Mouse (Mus musculus) right cerebral cortex, adult 2 months (tissue): ENCODE measurements around the gene Gigyf2.

Experiments used
- DNase-seq, 2 experiments: peaks; one replicate each; pipeline ENCODE4 v3.0.0; 2021 to 2022; ENCODE audit warnings: low spot score in 2 of 2

The Gigyf2 gene

DNA sequence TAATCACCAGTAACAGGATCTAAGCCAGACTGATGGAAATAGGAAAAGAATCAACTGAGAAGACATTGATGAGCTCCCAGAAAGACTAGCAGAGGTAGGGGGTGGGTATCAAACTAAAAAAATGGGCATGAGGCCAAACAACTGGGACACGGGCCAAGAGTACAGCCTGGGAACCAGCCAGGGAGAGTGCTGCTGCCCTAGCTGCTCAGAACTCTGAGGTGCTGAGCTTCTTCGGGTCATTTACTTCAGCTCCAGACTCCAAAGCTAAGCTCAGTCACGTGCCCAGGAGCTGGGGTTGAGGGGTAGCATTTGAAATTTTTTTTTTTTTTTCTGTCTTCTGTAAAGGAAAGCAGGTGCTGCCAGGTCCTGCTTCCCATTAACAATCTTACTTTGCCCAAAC, 10.1 kb upstream of the Gigyf2 start:
- peak; percentile 30 to 47 for DNase-seq

DNA sequence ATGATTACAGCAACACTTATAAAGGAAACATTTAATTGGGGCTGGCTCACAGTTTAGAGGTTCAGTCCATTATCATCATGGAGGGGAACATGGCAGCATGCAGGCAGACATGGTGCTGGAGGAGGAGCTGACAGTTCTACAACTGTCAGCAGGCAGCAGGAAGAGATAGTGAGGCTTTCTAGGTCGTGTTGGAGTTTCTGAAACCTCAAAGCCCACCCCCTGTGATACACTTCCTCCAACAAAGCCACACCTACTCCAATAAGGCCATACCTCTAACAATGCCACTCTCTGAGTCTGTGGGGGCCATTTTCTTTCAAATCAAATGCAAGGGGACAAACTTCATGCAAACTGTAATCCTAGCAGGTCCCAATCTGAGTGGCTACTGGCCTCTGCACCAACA, 5.7 kb upstream of the Gigyf2 start:
- no peak for DNase-seq

DNA sequence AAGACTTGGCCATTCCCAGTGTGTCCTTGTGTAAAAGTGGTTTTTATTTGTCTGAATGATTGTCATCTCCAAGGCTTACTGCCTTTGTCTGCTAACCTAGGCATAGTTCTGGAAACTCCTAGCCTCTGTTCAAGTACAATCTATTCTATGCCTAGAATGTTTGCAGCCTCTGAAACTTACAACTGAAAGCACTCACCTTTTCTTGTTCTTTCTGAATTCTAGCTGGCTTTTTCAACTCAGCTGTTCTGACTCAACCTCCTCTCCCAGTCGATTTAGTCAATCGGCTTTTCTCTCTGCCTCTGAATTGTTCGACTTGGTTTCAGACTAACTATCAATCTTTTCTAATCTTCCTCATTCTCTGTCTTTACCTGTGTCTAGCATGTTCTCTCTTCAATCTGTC, 4.0 kb upstream of the Gigyf2 start:
- DNase-seq, result no peak

DNA sequence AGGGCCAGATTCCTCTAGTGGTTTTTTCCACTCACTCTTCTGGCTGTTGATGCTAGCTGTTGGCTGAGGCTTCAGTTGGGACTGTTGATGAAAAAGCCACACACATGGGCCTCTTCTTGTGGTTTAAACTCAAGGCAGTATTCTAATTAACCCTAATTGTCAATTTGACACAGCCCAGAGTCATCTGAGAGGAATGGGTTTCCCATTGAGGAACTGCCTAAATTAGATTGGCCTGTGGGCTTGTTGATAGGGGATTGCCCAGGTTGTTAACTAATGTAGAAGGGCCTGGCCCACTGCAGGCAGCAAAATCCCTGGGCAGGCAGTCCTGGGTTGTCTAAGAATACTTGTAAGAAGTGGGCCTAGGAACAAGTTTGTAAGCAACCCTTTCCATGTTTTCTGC, 2.1 kb upstream of the Gigyf2 start:
- no peak for DNase-seq

DNA sequence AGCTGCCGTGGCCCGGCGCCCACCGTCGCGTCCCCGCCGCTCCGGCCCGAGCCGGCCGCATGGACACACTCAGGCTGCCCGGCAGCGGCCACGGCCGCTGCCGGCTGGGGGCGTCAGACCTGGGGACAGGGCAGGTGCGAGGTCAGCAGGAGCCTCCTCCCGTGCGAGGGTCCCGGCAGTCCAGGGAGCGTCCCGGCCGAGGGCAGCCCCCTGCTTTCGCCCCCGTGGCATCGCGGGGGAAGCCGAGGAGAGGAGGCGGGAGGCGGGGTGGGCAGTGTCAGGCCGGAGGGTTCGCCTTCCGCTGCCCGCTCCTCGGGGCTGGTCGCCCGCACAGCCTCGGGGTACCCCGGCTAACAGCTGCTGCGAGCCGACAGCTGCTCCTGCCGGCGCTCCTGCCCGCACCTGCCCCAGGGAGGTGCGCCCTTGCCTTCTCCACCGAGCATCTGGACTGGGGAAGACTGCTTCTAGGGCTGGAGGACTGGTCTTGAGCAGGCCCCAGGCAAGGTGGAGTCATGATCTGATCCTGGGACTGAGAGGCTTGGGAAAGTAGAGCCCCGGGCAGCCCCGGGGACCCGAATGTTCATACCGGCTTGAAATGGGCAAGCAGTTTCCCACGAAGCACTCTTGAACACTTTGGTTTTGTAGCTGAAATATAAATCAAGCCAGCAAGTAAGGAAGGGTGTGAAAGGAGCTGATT, 515 bp downstream of the Gigyf2 start:
- peak; percentile 23 to 32 for DNase-seq

DNA sequence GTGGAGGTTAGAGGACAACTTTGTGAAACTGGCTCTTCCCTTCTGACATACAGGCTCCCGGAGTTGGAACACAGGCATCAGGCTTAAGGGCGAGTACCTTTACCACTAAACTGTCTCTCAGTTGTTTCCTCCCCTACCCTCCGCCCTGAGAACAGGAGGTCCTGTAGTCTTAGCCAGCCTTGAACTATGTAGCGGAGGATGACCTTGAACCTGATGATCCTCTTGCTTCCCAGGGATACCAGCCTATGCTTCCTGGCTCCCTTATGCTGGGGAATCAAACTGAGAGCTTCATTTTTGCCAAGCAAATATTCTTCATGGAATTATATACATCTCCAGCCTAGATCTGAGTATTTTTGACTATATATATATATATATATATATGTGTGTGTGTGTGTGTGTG, 5.0 kb downstream of the Gigyf2 start:
- no peak for DNase-seq

DNA sequence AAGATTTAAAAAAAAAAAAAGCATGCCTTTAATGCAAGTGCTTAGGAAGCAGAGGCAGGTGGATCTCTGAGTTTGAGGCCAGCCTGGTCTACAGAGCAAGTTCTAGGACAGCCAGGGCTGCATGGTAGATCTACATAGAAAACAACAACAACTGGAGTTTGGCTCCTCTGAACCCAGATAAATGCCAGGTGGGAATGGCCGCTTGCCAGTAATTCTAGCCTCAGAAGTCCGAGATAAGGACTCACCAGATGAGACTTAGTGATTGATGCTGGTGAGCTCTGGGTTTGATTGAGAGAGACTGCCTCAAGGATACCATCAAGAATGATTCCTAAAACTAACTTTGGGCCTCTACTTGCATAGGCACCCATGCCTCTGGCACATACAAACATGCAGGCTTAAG, 23.8 kb downstream of the Gigyf2 start:
- no peak for DNase-seq

DNA sequence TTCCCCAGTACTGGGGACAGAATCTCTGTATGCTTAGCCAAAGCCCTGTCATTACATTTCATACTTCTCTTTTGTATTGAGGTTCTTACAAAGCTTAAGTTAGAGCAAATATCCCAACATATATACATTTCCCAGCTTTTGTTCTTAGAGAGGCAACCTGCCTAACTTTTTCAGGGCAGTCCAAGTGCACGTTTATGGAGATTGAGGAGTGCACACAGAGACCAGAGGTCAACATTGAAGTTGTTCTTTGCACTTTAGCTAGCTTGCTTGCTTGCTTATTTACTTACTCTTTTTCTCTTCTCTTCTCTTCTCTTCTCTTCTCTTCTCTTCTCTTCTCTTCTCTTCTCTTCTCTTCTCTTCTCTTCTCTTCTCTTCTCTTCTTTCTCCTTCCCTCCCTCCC, 33.5 kb downstream of the Gigyf2 start:
- DNase-seq, result no peak

DNA sequence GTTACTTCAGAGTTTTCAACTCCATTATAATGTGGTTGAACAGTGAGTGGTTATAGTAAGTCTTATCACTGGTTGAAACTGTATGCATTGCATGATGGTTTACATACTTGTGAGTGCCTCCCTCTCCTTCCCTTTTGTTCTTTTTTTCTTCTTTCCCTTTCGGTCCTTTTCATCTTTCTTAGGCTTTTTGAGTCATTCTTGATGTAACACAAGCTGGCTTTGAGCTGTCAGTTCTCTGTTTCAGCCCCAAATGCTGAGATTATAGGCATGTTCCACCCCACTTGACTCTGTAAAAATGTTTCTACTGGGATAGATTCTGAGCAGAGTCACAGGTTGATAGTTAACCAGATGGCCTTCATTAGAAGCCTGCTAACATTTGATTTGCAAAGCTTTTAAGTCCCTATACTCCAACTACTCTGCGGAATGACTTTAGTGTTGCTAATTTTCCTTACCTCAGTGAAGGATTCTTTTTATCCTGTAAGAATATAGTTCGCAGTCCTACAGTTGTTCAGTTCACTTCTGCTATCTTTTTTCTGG, 51.3 kb downstream of the Gigyf2 start:
- DNase-seq, result no peak

DNA sequence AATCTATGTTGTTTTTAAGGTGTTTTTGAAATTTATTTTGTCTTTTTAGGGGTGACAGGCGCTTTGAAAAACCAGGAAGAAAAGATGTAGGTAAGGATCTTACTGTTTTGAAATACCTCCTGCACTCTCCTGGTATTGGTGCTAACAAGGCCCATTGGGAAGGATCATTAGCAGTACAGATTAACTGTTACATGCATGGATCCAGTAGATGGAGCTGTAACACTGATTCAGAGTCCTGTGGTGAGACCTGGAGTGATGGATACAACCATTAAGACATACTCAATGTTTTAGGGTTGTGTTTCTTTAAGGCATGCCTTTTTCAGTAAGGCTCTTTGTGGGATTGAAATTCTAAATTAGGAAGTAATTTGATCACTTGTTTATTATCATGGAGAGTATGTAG, 53.1 kb downstream of the Gigyf2 start:
- no peak for DNase-seq

DNA sequence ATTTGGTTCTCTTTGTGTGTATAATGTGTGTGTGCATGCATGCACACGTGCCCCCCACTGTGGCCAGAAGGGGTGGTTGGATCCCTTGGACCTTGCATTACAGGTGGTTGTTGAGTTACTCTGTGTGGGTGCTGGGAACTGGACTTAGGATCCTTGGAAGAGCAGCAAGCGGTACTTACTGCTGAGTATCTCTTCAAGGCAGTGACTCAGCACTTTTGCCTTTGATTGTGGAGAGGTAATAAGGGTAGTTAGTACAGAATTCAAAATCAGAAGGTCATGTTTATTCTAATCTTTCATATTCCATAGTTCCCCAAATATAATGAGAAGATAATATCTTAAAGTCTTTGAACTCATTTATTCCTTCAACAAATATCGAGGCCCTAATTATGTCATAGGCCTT, 54.4 kb downstream of the Gigyf2 start:
- no peak for DNase-seq

DNA sequence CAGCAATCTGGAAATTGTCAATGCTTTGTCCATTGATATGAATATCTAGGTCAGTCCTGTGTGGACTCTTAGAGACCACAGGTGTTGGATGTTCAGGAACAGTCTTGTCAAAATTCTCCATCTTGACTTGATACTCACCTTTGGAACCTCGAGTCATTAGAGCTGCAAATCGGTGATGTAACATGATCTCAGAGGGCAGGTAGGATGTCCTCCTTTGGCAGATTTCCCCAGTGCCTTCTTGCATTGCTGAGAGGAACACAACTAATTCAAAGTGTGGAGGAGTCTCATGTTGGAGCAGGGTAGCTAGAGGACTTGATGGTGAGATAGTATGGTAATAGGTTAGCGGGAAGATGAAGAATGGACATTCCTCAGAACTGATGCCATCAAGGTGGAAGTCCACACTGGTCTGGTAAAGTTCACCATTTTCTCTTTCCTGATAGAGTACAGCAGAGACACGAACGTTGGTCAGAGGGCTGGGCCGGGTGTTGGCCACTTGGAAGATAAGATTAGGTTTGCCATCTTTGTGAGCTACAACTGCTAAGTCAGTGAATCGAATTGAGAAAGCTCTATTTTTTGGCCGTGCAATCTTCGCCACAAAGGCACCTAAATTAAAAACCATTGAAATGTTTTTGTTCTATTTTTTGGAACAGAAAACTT, 59.8 kb downstream of the Gigyf2 start:
- no peak for DNase-seq

DNA sequence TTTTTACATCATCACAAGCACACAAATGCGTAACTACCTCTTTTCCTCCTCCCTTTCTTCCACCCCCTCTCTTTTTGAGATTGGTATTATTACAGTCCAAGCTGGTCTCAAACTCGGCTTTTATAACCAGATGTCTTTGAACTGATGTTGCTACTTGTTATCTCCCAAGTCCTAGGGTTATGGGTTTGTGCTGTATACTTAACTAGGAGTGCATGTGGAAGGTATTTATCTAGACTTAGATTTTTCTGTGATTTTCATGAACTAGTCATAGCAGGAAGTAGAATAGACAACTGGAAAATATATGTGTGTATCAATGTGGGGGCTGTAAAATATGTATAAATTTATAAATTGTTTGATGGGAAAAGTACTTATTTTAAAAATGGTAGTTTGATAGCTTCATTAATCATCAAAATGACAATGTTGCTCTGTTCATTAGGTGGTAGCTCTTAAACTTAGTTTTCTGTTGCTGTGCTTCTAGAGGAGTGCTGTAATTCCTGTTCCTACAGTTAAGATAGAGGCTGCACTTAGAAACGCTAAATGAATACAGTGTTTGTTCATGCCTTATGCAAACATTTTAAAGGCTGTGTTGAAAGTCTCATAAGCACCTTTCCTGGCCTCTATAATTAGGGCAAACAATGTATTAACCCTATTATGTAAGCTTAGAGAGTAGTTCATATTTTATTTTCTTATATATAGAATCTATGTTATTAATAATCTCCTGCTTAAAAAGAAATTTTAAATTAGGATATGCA, 66.8 kb downstream of the Gigyf2 start:
- DNase-seq, result no peak

DNA sequence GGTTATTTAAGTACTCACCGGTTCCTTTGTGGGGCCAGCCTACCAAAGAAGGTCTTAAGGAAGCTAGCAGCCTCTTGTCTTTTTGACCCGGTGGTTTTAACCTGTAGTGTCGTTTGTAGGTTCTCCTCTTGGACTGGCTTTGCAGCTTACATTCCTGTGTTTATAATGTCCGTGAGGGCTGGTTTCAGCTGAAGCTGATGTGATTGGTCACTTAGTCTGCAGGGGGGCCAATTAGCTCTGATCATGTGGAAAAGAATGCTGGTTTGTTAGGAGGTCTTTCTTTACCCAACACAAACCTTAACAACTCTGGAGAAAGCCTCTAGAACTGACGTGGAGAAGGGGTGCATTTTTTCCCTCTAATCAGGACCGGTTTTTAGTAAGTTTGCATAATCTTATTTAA, 67.8 kb downstream of the Gigyf2 start, which contains the start of gene Kcnj13:
Kcnj13 (minus strand) TSS at position 136 of the 400 bp plus-strand sequence.
- DNase-seq, result no peak

DNA sequence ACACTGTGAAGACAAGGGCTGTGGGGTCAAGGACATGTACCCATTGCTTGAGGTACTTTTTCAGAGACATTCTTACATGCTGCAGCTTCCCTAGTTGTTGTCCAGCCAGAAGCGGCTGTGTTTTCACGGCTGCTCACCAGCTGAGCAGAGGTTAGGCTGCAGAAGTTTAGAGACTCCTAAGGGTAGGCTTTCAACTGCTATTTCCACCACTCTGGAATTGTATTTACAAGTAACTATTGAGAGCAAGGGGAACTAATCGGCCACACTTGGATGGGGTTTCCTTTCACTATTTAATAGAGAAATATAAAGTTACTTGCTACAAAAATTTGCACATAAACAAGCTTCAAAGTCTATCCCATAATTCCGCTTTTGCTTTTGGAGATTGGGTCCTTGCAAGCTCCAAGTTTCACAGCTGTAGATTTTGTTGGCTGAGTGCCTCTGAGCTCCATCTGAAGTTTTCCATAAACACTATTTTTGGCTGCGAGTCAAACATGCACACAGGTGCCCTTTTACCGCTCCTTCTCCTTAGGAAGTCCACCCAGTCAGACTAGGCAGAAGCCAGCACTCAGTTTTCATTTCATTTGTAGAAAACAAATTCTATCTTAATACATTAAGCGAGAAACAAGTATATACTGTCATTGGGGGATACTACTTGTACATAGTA, 70.3 kb downstream of the Gigyf2 start:
- peak in 1 of 2 experiments; percentile 29 for DNase-seq

DNA sequence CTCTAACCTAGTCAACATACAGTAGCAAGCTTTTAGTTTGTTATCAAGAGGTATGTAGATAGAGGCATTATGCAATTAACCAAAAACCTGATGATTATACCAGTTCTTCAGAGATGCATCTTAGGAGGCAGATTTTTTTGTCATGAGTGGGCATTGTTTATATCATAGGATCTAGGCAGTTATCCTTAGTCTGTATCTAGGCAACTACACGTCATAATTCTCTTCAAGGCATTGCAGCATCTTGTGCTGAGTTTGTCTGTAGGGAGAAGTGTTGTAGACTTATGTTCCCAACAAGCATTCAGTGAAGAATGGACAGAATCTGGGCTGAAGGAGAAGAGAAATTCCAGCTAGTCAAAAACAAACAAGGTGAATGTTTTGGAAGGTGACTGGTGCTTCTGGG, 77.9 kb downstream of the Gigyf2 start:
- DNase-seq, result no peak

DNA sequence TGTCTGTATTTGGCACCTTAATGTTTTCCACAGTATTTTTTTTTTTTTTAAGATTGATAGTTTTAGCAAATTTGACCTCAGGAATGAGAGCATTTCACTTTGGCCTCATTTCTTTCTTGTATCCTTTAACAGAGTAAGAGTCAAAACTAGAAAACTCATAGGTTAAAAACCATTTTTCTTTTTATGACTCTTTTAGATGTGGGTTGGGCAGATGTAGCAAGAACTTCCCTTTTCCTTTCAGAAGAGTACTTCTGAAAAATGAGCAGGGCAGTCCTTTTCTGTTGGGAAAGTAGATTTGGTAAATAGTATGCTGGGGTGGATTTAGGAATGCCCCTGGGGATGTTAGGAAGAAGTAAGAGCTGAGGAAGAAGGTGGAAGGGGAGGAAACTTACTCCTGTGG, 79.2 kb downstream of the Gigyf2 start:
- no peak for DNase-seq

DNA sequence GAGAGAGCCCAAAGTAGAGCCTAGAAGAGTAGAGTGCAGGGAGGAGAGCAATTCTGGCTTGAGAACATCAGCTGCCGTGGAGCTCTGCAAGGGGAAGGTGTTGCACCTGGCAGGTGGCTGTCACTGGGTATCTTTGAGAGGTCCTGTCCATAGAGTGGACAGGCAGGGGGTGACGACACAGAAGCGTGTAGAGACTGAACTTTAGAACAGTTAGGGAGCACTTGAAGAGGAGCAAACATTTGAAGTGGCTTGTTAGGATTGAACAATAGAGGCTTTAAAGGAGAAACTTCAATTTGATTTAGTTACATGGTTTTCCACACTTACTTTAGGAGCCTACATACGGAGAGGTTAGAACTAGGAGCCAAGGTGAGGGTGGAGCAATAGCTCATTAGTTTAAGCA, 82.6 kb downstream of the Gigyf2 start:
- DNase-seq, result no peak

DNA sequence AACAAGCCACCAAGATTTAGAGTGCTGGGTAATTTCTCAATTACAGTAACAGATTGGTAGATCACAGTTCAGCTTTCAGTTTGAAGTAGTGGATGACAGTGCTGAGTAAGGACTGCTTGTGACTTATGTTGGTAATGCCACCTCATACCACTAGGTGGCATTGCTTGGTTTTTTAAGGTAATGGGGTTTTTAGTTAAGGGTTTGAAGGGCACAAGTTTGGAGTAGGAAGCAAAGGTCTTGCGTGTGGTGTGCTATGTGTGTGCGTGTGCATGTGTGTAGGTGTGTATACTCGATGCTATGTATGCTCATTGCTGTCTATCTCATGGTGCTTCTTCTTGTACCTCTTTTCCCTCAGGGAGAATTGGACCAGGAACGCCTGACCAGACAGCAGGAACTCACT, 91.9 kb downstream of the Gigyf2 start:
- DNase-seq, result peak in 1 of 2 experiments; percentile 29

DNA sequence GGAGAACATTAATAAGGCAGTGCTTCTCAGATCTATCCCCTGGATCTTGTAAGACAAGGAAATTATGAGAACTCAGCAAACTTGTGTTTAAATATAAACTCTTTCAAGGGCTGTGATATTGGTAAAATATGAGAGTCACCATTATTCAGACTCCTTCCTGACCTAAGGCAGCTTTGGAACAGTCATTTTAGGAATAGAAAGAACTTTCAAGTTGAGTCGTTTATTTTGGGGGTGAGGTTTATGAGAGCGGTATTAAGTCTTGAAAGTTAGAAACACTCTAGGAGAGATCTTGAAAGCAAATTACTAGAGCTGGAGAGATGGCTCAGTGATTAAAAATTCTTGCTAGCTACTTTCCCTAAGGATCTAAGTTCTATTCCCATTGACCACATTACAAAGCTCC, 108.3 kb downstream of the Gigyf2 start:
- DNase-seq, result no peak

DNA sequence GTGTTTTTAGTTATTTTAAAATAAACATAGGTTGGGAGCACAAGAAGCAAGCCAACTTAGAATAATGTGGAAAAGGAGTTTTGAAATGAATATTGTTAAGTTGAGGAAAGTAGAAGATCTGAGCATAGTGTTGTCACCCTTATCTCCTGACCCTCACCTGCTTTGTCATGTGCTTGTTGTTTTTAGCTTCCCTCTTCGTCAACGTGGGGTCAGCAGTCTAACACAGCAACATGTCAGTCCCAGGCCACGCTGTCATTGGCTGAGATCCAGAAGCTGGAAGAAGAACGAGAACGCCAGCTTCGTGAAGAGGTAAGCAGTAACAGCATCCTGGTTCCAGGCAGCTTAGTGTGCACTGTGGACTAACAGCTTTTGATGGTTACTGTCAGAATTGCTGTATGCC, 109.8 kb downstream of the Gigyf2 start:
- no peak for DNase-seq
